ENCODE assay signal across 9 mouse cellular contexts in the genomic region with DNA sequence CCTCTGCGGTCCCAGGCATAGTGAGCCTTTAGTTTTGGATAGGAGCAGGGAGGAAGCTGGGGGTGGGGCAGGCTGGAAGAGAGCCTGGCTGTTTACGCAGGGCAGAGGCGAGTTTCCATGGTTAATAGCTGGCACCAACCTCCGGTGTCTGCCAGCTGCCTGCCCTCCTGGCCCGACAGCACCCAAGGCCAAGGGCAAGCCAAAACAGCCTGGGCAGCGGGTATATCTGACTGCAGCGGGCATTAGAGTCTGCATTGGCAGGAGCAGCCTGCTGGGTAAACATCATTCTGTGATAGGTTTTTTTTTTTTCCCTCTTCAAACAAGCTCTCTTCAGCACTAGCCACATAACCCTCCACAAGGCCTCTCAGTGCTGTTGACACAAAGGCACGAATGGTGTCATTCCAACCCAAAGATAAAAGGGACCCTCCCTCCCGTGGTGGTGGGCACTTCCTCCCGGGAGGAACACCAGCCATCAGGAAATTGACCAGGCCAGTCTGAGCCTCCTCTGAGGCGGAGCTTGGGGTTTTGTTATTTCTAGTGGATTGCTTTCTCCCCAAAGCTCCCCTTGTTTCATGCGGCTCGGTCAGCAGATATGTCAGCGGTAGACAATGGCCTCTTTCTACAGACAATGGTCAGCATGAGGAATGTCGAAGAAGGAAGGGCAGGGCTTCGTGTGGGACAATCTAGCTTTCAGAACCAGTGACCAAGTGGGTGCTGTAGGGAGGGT.
DNase-seq lines count a peak whose midpoint lies in the region; ATAC-seq and TF ChIP-seq lines count a peak whose summit lies in the region.
"Had no signal": no experiment of that assay in that cellular context is flagged by ENCODE, and none has a peak within 500 bp of the region (broad histone marks: within the 10 kb centered on the region; RNA-seq: fewer than 3 reads in every experiment).

No protein-coding gene starts in this region.

- intact Hi-C loops in heart, adult 2 months (cut with DNase I) = loop anchor here (1.0 kb wide), 1 partner anchor 94 kb away; no protein-coding TSS in a partner anchor
- intact Hi-C loops in left cerebral cortex, postnatal 10 days (cut with DNase I) = no loop called here

- ATAC-seq in embryonic facial prominence, embryonic 13.5 days (ENCODE audit: insufficient number of reproducible peaks, insufficient read depth, low FRiP score, low TSS enrichment, low read depth) = no peak
- no peak for ATAC-seq in CD4-positive, CD25-positive, alpha-beta regulatory T cell, adult 4 months

- no peaks in the 10 kb centered on the region for H3K27me3 ChIP-seq in embryonic facial prominence, embryonic 13.5 days
- H3K27me3 ChIP-seq in heart, adult 2 months (ENCODE audit: control insufficient read depth, insufficient read depth, low read length) = no peaks in the 10 kb centered on the region

- H3K36me3 ChIP-seq in embryonic facial prominence, embryonic 13.5 days = no peaks in the 10 kb centered on the region
- H3K36me3 ChIP-seq in heart, adult 2 months (ENCODE audit: control insufficient read depth, insufficient read depth, low read length) = no peaks in the 10 kb centered on the region

- TF ChIP-seq CTCF in heart, adult 2 months (IDR thresholded peaks at IDR 0.05) = no peak

- H3K4me2 ChIP-seq in embryonic facial prominence, embryonic 13.5 days = peak overlapping the region; percentile 54

- H3K4me1 ChIP-seq in embryonic facial prominence, embryonic 13.5 days = peaks cover 29% of the 10 kb centered on the region
- peaks cover 3% of the 10 kb centered on the region for H3K4me1 ChIP-seq in heart, adult 2 months (ENCODE audit: control insufficient read depth, insufficient read depth, low read length)

- no peaks in the 10 kb centered on the region for H3K9me3 ChIP-seq in embryonic facial prominence, embryonic 13.5 days
- H3K9me3 ChIP-seq: megakaryocyte, embryonic 14.5 days had no signal

- 10% methylated on average over 16 of the region's 16 CpGs for WGBS in embryonic facial prominence, embryonic 13.5 days
- WGBS in heart, adult 2 months = 8% methylated on average over 16 of the region's 16 CpGs

- TF ChIP-seq POLR2A in heart, adult 2 months (IDR thresholded peaks at IDR 0.05; ENCODE audit: insufficient read depth, low read depth, low read length) = no peak

- no peaks in the 10 kb centered on the region for H3K79me2 ChIP-seq in heart, adult 2 months (replicated peaks; ENCODE audit: control insufficient read depth, insufficient read depth, low read length)

- peak overlapping the region; percentile 19 for H3K4me3 ChIP-seq in embryonic facial prominence, embryonic 13.5 days
- H3K4me3 ChIP-seq in heart, adult 2 months = peak overlapping the region; percentile 30; the same call in 1 of the 2 replicates
- H3K4me3 ChIP-seq: megakaryocyte, embryonic 14.5 days had no signal

- H3K27ac ChIP-seq in embryonic facial prominence, embryonic 13.5 days = peak overlapping the region; percentile 48; the same call in 1 of the 2 replicates
- peak overlapping the region; percentile 67 for H3K27ac ChIP-seq in heart, adult 2 months

- TF ChIP-seq EP300 in heart, adult 2 months (IDR thresholded peaks at IDR 0.05; ENCODE audit: insufficient read depth, low read depth, low read length) = 0 out of 2 replicates have a peak, but pooled peaks have one; percentile 23

- DNase-seq in adrenal gland, postnatal 10 days = peak; percentile 91
- peak; percentile 75 to 85 for DNase-seq in heart, adult 2 months
- peak; percentile 85 for DNase-seq in kidney, adult 11 months
- DNase-seq in left cerebral cortex, postnatal 10 days (ENCODE audit: extremely low spot score in 1 of 2, low spot score in 2 of 2) = peak; percentile 14 to 62
- DNase-seq in lung, postnatal 36 days = peak; percentile 86
- peak; percentile 40 for DNase-seq in right cerebral cortex, postnatal 25 days

- 0 out of 2 replicates have a peak overlapping the region, but pooled peaks have one; percentile 27 for H3K9ac ChIP-seq in embryonic facial prominence, embryonic 13.5 days
- H3K9ac ChIP-seq in heart, adult 2 months (ENCODE audit: low read depth, low read length) = 0 out of 2 replicates have a peak overlapping the region, but pooled peaks have one; percentile 5

Comparison
In these comparisons a context has a peak if more than half of its experiments do, and no peak if none do; other contexts are left out.
1. DNase-seq: peak in every context shown above with its lines; median percentile 91 in adrenal gland, postnatal 10 days; 86 in lung, postnatal 36 days; 85 in kidney, adult 11 months; 80 in heart, adult 2 months; 40 in right cerebral cortex, postnatal 25 days; 38 in left cerebral cortex, postnatal 10 days.